Mouse (Mus musculus): ENCODE data around the gene Grem1.

Gene Grem1

DNA sequence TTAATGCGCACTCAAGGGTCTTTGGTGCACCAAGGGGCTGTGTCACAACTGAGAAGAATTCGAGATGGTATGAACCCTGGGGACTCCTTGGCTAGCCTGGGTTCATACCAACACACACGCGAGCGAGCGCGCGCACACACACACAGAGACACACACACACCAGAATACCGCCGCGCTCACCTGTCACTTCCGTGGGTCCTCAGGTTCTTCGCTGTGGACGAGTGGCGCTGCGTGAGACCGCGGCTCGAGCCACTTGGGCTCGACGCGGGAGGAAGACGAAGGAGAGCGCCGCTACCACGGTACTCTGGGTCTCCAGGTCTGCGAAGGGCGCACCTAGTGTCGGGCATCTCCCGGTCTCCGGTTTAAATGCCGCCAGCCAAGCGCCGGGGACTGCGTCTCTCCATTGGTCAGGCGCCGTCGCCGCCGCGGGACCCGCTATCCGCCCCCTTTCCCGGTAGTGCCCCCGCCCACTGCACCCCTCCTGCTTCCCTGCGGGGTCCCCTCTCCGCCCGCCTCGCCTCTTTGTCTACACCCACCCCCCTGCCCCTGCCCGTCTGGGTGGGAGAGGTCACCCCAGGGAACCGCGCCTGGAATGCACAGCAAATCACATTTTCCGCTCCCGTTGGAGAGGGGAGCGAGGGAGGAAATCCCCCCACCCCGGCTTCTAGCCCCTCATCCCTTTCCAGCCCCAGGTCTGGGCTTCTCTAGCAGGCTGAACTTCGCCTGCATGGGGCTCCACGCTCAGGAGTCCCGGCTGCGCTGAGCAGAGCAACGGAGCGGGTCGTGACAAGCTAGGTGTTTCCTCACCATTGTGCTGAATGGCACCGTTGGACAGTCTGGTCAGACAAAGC, at the start of gene Grem1:
TSS of gene Grem1 (minus strand) at position 336 of the 851 bp plus-strand sequence.
- DNase-seq (ENCODE audit: inconsistent ontology term) = peak; percentile 66

DNA sequence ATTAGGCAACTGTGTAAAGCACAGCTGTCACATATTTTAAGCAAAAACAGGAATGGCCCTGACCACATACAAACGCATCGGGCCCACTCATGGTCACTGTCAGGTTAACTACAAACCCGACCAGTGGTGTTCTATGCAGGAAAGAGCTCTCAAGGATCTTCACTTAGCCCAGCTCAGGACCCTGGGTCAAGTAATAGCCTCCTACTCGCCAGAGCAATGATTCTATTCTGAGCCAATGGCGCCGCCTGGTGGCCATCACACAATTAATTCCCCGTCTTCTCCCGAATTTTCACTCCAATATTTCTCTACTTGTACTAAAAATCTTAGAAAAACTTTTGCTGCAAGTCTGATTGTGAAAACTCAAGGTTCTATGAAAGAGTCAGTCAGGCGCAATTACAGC, 49.2 kb upstream of the Grem1 start:
- peak; percentile 40 for DNase-seq (ENCODE audit: inconsistent ontology term)

DNA sequence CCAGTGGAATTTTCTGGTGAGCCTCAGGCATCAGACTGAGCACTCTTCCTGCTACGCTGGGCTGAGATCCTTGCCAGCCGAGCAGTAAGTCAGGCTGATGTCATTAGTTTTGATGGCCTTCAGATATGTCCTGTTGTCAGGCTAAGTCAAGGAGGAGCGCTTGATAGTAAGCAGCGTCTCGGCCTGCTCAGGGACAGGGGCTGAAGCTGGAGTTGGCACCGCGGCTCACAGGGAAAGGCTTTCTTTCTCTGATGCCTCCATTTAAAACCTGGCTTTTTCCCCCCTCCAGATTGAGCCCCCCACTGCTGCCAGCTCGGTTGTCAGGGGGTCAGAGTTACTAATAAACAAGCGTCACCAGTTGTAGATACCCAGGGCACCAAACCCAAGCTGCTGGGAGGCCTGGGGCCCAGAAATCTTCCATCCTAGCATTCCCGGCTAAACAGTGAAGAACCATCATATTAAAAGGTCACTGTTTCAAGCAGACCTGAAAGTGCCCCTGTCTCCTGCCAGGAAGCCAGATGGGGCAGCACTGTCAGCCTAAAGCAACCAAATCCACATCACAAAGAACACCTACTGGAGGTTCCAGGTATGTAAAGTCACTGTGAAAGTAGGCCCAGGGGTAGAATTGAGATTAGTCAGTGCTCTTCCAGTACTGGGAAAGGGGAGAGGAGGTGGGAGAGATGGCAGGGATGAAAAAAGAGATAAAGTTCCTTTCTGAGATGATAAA, 48.6 kb upstream of the Grem1 start:
- no peak for DNase-seq (ENCODE audit: inconsistent ontology term)

DNA sequence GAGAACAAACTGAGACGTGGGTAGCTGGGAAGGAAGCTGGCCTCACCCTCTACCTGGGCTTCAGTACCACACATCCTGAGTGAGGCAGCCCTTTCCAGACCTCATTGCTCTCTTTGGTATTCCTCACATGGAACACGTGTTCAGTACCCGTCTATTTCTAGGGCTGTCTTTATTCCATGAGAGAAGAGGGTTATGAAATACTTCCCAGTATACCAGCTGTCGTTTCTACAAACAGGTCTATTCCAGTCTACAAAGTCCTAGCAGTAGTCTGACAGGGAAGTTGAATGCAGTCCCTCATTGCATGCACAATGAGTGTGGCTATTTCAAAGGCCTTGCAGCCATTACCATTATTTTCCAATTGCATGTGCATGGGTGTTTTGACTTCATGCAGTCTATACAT, 47.3 kb upstream of the Grem1 start:
- DNase-seq (ENCODE audit: inconsistent ontology term) = no peak

DNA sequence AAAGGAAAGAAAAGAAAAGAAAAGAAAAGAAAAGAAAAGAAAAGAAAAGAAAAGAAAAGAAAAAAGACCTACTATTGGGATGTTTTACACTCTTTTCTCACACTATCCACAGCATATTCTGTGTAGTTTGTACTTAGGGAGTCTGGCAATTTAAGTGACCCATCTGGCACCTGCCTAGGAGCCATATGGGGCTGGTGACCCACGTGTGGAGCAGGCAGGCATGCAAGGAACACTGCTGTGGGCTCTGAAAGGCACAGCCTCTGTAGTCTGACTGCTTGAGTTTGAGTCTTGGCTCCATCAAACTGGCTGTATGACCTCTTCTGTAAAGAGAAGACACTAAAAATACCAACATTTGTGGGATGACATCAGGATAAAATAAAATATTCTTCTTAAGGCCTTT, 45.3 kb upstream of the Grem1 start:
- no peak for DNase-seq (ENCODE audit: inconsistent ontology term)

DNA sequence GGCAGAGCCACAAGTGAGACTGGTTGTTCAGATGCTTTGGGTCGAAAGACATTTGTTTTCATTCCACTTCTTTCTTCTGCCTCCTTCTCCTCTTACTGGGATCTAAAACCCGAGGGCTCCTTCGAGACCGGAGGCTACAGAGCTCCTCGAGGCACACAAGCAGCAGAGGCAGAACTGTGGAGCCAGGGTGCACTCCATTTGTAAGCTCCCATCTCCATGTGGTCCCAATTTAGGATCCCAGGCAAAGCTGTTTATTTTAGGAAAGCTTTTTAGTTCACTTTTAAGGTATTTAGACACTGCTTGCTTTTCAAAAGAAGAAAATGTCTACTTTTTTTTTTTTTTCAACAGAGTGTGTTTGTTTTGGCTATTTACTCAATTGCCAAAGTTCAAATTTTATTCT, 42.4 kb upstream of the Grem1 start:
- DNase-seq (ENCODE audit: inconsistent ontology term) = no peak

DNA sequence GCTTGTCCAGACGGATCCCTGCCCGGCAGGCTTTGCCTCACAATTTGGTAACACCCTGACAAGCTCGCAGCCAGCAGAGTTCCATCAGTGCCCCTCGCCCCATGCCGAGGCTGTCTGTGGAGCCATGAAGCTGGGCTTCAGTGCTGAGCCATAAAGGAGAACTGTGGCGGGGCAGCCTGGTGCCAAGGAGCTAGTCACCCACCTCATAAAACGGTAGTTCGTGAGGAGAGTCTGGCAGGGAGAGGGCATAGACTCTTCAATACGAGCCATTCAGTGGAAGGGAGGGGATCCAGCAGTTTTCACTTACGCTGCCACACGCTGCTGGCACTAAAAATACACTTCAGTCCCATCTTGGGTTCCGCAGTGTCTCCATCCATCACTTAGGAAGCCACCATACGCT, 40.2 kb upstream of the Grem1 start:
- no peak for DNase-seq (ENCODE audit: inconsistent ontology term)

DNA sequence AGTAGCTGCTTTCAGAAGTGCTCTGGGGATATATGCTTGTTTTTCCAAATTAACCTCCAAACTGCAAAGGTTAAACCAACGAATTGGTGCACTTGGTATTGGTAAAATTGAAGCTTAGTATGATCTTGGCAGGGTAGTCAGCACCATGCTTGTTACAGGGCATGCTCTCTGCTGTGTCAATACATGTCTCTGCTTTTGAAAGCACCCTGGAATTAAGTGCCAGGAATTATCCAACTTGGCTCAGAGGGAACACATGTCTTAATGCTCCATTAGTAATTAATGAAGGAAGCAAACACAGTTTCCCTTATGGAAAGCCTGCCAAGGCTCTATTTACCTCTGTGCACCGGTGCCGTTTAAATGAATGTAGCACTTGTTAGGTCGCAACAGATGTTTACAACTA, 36.7 kb upstream of the Grem1 start:
- DNase-seq (ENCODE audit: inconsistent ontology term) = no peak

DNA sequence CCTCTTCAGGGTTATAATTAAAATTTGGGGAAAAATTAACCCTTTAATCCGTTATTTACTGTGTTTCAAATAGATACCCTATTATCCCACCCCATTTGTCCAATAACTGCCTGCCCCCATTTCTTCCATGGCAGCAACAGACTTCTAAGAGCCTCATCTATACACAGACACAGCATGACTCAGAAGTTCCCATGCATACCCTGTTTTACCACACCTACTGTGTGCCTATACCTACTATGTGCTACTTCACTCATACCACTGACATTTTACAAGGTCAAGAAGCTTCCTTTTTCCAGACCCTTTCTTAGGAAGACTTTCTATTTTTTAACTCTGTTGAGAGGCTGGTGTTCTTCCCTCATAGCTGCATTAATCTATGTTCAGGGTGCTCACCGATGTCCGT, 35.1 kb upstream of the Grem1 start:
- no peak for DNase-seq (ENCODE audit: inconsistent ontology term)

DNA sequence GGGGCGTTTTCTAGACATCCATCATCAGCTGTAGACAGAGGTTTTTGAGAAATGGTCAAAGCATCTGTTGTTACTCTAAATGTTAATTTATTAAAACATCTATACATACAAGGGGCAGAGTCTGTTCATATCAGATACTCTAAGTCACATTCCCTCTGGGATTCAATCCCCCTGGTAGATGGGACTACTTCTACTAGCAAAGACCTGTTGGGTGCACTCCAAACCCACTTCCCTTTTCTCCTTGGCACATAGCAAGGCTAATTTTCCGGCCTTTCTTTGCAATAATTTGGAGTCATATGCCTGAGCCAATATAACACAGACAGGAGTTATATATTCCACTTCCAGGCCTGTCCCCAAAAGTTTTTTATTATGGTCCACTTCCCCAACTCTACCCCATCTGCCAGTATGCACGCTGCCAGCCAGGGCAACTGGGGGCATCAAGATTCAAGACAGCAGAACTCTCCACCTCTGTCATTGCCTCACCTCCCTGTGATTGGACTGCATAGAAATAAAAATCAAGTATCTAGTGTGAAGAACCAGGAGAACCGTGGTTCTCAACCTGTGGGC, 30.5 kb upstream of the Grem1 start:
- no peak for DNase-seq (ENCODE audit: inconsistent ontology term)

DNA sequence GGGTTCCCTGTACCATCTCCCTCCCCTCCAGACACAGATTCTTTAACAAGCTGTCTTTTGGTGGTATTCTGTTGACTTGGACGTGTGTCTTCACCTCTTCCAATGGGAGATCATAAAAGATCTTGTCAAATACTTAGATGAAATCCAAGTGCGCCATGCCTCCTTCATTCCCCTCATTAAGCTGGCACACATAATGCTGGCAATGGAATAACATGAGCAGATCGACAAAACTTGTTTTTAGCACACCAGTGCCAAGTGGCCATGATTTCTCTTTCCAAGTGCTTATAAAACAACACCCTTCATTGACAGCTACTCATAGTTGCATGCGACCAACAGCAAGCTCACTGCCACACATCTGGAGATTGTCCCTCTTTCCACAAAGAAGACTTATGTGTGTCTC, 29.4 kb upstream of the Grem1 start:
- no peak for DNase-seq (ENCODE audit: inconsistent ontology term)

DNA sequence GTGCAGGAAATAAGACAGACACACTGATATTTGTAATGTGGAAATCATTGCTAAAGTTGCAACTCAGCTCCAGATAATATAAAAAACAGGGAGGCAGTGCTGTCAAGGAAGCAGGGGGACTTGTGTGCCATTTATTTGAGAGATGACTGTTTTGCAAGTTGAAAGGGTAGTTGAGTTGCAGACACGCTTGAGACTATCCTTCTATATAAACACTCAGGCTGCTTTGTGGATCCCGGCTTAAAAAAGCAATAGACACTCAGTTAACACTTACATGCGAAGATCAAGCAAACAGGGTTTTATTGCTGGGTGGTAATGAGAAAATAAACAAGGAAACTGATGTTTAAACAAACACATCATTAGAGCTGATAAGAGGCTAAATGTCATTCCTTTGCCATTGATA, 26.4 kb upstream of the Grem1 start:
- no peak for DNase-seq (ENCODE audit: inconsistent ontology term)

DNA sequence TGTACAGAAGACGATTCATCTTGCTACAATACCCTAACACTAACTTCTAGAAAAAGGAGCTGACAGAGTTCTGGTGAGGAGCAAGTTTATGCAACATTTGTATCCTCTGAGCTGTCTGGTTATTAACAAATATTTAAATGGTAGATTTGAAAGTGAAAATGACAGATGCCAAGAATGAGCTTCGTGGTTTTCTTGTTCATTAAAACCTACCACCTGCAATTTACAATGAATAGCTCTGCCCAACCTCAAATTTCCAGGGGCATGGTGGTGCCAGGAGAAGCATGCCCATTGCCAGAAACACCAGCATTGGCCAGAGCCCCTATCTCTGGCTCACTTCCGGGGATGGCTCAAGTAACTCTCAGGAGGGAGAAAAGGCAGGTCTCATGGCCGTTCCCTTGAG, 23.1 kb upstream of the Grem1 start:
- peak; percentile 85 for DNase-seq (ENCODE audit: inconsistent ontology term)

DNA sequence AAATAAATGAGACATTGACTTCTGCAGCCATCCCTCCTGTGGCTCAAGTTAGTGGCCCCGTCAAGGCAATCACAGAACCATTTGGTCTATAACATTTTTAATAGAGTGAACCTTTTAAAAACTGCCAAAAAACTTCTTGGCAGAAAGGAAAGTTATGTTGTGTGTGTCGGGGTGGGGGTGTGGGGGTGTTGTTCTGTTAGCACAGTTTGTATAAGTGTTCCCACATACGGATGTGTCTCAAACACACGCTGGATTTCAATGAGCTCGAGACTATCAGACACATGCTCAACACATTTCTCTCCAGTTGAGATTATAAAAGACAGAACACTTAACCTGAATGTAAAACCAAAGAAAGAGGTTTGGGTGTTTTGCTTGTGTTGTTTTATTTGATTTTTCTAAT, 22.7 kb upstream of the Grem1 start:
- no peak for DNase-seq (ENCODE audit: inconsistent ontology term)

DNA sequence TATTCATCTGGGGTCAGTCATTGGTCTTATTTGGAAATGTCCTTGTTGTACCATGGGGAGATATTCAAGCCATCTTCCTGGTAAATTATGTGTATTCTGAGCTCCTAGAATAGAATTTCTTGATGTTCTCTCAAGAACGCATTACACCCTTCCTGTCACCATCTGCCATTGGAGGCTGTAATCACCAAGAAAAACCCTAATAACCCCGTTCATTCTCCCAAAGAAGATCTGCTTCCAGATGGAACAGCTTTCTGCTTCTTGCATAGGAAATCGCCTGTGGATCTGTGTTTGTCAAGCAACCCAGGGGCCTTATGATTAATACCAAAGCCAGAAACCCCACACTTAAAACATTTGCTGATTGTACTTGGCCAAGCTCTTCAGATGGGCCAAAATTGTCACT, 20.9 kb upstream of the Grem1 start:
- DNase-seq (ENCODE audit: inconsistent ontology term) = no peak

DNA sequence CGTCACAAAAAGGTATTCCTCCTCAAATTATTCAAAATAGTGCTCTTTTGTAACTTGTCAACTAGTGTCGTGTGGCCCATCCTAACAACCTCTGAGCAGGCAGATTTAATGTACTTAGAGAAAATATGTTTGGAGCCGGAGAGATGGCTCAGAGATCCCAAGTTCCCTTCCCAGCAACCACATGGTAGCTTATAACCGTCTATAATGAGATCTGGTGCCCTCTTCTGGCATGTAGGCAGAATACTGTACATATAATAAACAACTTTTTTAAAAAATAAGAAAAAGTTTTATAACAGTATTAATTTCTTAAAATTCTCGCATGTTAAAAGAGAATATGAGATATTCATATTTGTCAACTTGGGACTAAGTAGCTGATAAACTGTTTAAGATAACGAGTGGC, 19.6 kb upstream of the Grem1 start:
- DNase-seq (ENCODE audit: inconsistent ontology term) = no peak

DNA sequence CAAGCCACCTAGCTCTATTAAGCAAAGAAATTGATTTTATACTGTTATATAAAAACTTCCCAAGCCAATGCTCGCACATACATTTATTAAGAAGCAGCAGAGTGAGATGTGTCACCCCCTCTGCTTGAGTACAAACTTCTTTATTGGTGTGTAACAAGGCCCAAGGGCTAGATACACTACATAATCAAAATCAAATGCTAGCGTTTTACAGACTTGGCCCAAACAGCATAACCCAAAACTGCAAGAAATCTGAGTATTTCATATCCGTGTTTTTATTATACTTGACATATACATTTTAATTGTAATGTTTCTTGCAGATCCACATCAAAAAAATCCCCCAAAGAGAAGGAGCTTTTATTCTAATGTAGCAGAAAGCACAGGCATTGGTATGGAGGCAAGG, 17.9 kb upstream of the Grem1 start:
- no peak for DNase-seq (ENCODE audit: inconsistent ontology term)

DNA sequence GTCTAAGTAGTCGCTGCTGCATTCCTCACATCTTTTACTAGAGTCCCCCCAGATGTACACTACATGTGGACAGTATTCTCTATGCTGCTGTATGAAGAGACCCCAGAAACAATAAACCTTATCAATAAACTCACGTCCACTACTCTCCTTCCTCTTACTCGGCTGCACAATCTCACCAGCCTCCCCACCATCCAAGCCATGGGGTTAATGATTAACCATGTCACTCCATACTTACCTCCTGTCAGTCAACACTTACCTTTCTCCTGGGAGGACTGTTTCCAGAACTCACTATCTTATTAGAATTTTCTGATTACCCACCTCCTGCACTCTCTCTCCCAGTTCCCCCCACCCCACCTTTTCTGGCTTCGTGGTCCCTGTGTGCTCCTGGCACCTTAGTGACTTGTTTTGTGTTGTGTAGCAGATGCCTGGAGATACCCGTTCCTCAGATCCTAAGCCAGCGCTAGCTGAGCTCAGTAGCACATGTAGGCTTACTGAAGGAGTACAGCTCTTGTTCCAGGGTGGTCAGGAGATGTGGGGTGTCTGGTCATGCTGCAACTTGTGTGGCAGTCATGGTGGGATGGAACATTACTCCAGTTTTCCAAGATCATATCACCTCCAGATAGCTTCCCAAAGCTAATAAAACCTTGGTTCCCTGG, 15.8 kb upstream of the Grem1 start:
- no peak for DNase-seq (ENCODE audit: inconsistent ontology term)

DNA sequence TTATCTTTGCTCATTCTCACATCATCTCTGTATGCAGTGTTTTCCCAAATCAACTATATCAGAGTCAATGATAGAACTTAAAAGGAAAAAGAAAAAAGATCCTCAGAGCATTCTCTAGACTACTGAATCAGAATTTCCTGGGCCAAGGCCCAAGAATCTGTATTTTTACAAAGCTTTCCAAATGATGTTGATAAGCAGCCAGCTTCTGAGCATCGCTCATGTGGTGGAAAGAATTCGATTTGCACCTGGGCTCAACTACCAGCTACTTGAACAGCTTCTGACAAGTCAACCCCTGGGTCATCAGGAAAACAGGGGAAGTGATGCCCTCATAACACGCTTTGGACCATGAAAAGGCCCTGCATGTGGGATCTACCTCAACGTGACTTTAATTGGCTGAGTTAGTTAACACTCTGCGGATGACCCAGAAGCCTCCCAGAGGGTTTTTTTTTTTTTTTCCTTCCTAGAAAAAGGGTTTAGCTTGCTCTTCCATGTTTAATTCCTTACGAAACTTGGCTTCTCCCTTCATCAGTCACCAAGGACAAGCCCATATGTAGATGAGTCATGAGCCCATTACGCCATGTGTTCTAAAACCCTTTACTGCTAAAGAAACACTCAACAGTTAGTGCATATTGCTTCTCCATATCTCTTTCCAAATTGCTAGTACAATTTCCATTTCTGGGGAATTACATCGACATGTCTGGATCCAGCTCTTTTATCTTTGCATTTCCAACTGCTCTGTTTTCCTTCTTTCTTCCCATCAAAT, 10.3 kb upstream of the Grem1 start:
- DNase-seq (ENCODE audit: inconsistent ontology term) = peak; percentile 62

DNA sequence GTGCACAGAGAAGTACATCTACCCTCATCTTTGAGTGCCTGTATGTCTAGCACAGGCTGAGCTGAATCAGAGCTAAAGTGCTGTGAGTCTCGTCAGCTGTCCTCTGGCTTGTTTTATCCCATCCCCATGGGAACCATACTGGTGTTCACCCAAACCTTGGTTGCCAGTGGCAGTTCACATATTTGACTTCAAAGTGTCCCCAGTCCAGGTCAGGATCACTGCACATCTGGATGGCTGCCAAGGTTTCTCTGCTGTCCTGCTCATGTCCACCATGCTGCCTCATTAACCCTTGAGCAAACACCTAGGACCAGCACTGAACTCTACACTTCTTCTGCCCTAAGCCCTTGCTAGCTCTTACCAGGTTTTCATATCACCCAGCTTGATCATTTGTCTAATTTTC, 7.4 kb upstream of the Grem1 start:
- peak; percentile 44 for DNase-seq (ENCODE audit: inconsistent ontology term)

DNA sequence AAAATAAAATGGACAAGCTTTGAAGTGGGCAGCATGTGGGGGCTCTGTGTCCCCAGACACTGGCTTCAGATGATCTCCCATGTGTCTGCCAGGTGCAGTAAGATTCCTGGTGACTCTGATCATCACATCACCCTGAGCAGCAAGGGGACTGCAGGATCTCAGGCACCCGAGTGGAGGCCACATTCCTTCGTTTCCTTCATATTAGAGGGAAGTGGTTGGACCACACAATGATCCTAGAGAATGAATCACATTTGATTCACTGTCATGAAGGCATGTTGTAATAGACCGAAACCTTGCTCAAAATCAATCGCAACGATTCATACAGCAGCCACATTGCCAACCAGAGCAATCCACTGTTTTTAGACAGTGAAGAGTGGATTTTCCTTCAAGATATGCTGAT, 6.5 kb upstream of the Grem1 start:
- DNase-seq (ENCODE audit: inconsistent ontology term) = peak; percentile 66

All from Muller cell, postnatal 12 days (primary cell).